Mouse (Mus musculus) left cerebral cortex, postnatal 10 days (tissue): Measurements from ENCODE around the gene Fndc3b. TPM values are rescaled to one million over a fixed set of nuclear protein-coding genes. Genes with fewer than 3 reads are reported as not detected.

Experiments used
- microRNA-seq: library from miRNA; unstranded; fragments of <30 nt; microRNA quantifications from one replicate; pipeline ENCODE4 v1.2.0, GENCODE M21; 2022
- total RNA-seq, 2 experiments: library from RNA; stranded (reverse); gene quantifications; 2 replicates each; pipeline ENCODE4 v1.2.3; 2021

Fndc3b gene
- total RNA-seq, 2 experiments from 2014 or later = 22.9 to 25.7 TPM

Small RNA genes lying within 50 kb of the gene (microRNA-seq; reads per million reads assigned to microRNA genes)
- not detected for gene Mir3092

Other genes starting within 250 kb of the Fndc3b start
- under 1 TPM; 0.51 to 0.53 TPM for gene Tmem212, start 185.1 kb upstream of the Fndc3b start, total RNA-seq
- 10 to 100 TPM in 1 of 2 experiments, 1 to 10 TPM in 1; 7.1 to 10.8 TPM for gene Pld1, start 227.4 kb upstream of the Fndc3b start, total RNA-seq